Mouse (Mus musculus): ENCODE measurements at regions not wholly inside any gene's neighbourhood (a gene's known extent, or its start where the extent isn't known, plus 50 kb on each side); places are given as distances from the start of the nearest gene placed in this dataset.
"Not testable (repeated sequence)": the region's sequence is repeated elsewhere in the genome, so short reads cannot be mapped to it uniquely, and the experiment has no call there.

DNA sequence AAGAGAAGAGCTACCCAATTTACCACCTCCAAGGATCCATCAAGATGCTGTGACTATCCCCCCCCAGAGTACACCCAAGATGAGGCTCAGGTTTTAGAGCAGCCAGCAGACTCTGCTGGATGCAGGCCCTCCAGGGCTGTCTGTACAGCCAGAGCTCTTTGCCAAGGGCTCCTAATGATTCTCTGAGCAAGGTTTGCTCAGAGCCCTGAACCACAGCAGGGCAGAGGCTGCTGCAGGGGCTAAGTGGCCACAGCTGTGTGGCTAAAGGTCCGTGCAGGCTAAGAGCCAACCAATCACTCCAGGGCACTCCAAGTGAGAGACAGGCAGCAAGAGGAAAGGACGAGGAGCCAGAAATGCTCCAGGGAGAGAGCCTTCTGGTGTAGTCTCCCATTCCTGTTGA is 289.2 kb upstream of the Kdm8 start:
- DNase-seq (ENCODE audit: low spot score in 2 of 2), result no peak

DNA sequence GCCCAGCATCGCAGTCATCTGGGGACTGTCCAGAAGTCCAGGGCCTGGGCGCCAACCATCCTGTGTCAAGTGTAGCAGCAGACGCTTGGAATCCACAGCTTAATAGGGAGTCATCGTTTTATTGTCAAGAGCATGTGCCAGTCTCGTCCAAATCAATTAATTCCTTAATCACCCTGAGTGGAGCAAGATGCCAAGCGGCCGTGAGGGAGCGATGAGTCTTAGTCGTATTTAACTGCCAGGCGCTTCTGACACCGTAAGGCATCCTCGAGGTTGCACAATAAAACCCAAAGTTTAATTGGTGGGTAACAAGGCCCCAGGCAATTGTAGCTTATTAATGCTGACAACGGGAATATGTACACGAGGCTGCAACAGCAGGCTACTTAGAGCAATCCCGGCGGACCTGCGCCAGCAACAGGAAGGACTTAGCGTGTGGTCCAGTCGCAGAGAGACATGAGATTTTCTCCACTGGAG is 277.6 kb upstream of the Kdm8 start:
- no peak for DNase-seq (ENCODE audit: low spot score in 2 of 2)

DNA sequence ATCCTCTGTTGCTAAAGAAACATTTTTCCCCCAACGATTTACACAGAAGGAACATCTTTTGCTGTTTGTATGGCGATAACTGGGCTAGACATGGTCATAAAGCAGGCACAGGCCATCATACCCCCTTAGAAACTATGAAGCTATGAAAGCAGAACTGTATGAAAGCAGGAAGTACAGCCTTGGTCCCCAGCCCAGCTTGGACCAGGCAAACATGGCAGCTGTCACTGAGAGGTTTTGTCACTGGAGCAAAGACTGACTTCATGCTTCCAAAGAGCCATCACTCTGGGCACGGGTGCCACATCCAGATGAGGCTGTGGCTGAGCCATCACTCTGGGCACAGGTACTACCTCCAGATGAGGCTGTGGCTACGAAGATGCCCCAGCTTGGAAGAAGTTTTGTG is 276.8 kb upstream of the Kdm8 start:
- DNase-seq (ENCODE audit: low spot score in 2 of 2), result no peak

DNA sequence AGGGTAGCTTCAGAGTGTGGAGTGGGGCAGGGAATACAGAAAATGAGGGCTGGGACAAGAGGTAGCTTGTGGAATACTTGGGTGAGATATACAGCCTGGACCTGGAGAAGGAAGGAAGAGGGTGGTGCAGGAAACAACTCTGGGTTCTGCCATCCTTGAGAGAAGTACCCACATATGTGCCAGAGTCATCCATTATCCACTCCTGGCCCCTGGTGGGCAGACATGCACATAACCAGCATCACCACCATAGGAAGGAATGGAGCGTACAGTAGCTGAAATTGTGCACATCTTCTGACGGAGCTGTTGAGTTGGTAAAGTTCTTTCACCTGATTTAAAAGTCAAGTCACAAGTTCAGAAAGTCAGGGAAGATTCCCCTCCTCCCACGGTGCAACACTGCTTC is 262.9 kb upstream of the Kdm8 start:
- DNase-seq (ENCODE audit: low spot score in 2 of 2), result no peak

- no peak for DNase-seq (ENCODE audit: low spot score in 2 of 2)
Measured at GRCm38 (mm10) chr7:125182266-125182665, 262.2 kb upstream of the Kdm8 start.

GRCm38 (mm10) chr7:125183011-125183410 is 261.5 kb upstream of the Kdm8 start:
- not testable (repeated sequence) for DNase-seq (ENCODE audit: low spot score in 2 of 2)

GRCm38 (mm10) chr7:125185037-125185679 is 259.3 kb upstream of the Kdm8 start:
- no peak for DNase-seq (ENCODE audit: low spot score in 2 of 2)

DNA sequence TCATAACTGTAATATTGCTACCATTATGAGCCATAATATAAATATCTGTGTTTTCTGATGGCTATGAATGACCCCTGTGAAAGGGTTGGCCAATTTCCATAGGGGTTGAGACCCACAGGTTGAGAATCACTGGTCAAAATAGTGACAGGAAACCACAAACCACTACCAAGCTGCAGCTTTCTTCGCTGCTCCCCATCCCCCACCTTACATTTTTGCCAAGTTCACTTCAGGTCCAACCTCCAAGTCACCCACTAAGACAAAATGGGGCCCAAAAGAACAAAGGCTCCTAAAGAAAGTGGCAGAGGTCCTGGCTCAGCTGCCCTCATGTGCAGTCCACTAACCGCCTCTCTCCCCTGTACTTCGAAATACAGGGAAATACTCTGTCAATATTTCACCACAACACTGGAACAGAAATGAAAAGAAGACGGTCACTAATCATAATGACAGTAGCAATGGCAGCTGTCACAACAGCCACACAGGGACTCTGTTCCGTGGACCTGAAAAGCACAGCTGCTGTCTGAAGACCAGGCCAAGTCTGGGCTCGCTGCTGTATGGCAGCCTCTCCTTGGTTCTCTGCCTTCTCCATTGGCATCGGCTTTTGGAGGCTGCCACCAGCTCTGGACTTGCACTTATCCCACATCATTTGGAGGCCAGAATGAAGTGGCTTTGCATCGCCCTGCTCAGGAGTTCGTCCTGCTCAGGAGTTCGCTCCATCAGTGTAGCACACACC is 257.3 kb upstream of the Kdm8 start:
- no peak for DNase-seq (ENCODE audit: low spot score in 2 of 2)

GRCm38 (mm10) chr7:125188986-125189385 is 255.5 kb upstream of the Kdm8 start:
- DNase-seq (ENCODE audit: low spot score in 2 of 2), result no peak

DNA sequence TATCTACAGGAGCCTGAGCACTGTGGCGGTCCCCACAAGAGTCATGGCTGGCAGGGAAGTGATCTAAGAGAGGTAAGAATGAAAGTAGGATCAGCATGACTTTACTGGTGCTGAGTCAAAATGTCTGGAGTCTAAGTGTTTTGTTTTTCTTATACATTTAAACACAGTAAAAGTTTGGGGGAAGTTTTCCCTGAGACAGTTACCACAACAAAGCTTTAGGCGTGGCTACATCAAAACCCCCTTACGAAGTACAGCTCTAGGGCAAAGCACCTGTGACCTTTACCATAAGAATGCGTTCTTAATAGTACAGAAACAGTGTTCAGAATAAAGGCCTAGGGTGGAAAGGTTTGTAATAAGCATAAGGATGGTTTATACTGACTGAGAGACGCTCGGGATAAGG is 254.4 kb upstream of the Kdm8 start:
- no peak for DNase-seq (ENCODE audit: low spot score in 2 of 2)

- DNase-seq (ENCODE audit: low spot score in 2 of 2), result no peak
Measured at GRCm38 (mm10) chr7:125191313-125191712, 253.2 kb upstream of the Kdm8 start.

- DNase-seq (ENCODE audit: low spot score in 2 of 2), result no peak
Measured at GRCm38 (mm10) chr7:125211346-125211973, 233.0 kb upstream of the Kdm8 start.

DNA sequence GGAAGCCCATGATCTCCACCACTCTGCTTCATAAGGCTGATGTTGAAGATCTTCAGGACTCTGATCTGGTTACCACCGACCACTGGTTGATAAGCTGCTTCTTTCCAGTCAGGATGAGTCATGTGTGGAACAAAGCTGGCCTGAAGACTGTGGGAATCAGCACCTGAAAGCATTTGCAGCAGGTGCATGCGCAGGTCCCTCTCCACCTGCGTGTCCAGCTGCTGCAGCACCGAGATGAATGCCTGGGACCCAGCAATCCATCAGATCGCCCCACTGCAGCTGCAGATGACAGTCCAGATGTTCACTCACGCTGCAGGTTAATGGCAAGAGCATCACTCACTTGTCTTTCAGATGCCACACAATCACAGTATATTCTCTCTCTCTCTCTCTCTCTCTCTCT is 230.4 kb upstream of the Kdm8 start:
- no peak for DNase-seq (ENCODE audit: low spot score in 2 of 2)

DNA sequence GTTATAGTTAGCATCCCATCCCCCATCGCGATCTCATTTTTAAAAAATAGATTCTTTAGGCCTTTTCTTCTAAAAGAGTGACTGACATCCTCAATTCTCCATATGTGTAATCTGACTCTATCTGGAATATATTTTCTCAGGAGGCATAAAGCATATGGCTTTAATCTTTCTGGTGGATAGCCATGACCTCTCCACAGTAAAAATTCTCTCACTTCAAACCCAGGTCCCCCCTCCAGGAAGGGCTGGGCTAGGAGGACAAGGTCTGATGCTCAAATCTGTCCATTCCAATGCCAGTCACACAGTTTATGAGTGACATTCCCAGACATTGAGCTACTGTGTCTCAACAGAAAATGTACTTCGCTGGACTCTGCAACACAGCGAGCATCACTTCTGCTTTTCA is 226.8 kb upstream of the Kdm8 start:
- no peak for DNase-seq (ENCODE audit: low spot score in 2 of 2)

GRCm38 (mm10) chr7:125222684-125223083 is 221.8 kb upstream of the Kdm8 start:
- DNase-seq (ENCODE audit: low spot score in 2 of 2), result no peak

DNA sequence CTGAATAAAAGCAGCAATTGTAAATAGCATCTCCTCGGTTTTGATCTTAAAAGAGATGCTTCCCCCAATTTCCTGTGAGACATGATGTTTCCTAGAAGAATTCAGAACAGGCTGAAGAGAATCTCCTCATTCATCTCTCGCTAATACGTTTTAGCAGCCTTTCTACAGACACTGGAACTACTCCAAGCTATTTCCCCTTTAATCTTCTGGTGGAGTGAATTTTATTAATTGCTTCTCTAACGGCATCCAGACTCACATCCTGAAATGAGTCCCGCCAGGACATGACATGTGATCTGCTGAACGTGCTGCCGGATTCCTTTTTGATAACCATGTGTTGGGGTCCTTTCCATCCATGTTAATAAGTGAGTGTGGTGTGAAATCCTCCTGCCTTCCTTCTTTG is 209.6 kb upstream of the Kdm8 start:
- no peak for DNase-seq (ENCODE audit: low spot score in 2 of 2)

- no peak for DNase-seq (ENCODE audit: low spot score in 2 of 2)
Measured at GRCm38 (mm10) chr7:125237026-125237425, 207.4 kb upstream of the Kdm8 start.

GRCm38 (mm10) chr7:125243021-125243420 is 201.5 kb upstream of the Kdm8 start:
- DNase-seq (ENCODE audit: low spot score in 2 of 2), result no peak

DNA sequence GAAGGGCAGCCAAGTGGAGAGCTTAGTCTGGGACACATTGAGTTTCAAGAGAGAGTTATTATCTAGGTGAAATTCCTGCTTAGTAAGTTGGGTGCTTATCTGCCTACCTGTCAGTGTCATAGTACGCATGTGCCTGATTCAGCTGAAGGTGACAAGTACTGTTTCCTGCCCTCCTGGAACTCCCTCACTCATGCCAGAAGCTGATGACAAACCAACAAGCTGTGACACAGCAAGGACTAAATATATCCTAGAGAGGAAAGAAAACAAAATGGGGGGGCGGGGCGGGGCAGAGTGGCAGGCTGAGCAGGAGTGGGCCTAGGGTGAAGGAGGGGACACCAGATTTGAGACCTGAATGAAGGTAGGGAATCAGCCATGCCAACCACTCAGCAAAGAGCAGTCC is 196.1 kb upstream of the Kdm8 start:
- DNase-seq (ENCODE audit: low spot score in 2 of 2), result no peak

DNA sequence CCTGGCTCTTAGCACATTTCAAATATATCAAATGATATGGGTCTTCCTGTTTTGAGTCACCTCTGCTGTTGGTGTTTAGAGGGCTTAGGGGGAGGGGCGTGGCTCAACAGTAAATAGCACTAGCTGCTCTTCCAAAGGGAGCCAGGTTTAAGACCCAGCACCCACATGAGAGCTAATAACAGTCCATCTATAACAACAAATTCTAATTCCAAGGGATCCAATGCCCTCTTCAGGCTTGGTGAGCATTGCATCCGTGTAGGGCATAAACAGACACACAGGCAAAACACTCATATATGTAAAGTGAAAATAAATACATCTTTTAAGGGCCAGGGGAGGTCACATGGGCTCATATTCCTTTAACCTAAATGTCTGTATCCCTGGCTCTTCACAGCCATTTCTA is 194.1 kb upstream of the Kdm8 start:
- DNase-seq (ENCODE audit: low spot score in 2 of 2), result no peak

- DNase-seq (ENCODE audit: low spot score in 2 of 2), result no peak
Measured at GRCm38 (mm10) chr7:125250970-125251585, 193.4 kb upstream of the Kdm8 start.

- DNase-seq (ENCODE audit: low spot score in 2 of 2), result no peak
Measured at GRCm38 (mm10) chr7:125254302-125254701, 190.2 kb upstream of the Kdm8 start.

- no peak for DNase-seq (ENCODE audit: low spot score in 2 of 2)
Measured at GRCm38 (mm10) chr7:125259016-125259415, 185.5 kb upstream of the Kdm8 start.

Measured in spleen, postnatal 10 days (tissue).